Mouse (Mus musculus) mouse trophoblast stem cell (cell line): ENCODE measurements around the gene Gm45713.
"Not testable (repeated sequence)": the region's sequence is repeated elsewhere in the genome, so short reads cannot be mapped to it uniquely, and the experiment has no call there.

ENCODE experiments used
- in situ Hi-C, 2 experiments: fragments of 300-500 bp; cut with MseI, MboI; formaldehyde crosslinking; loops; 2 replicates in 1 of 2; 3 replicates in 1 of 2; pipeline ENCODE4 v1.15.1; 2025

Gm45713 gene

GRCm38 (mm10) chr7:45135993-45136567 lies at the start of gene Gm45713, which contains the start of gene Flt3l:
Gene Gm45713, minus strand, starts transcription at chr7:45136231.
Gene Flt3l, minus strand, starts transcription at chr7:45136432.
- in situ Hi-C loops, result no loop called here

GRCm38 (mm10) chr7:45183672-45184071 lies 47.6 kb upstream of the Gm45713 start:
- in situ Hi-C loops, result no loop called here

DNA sequence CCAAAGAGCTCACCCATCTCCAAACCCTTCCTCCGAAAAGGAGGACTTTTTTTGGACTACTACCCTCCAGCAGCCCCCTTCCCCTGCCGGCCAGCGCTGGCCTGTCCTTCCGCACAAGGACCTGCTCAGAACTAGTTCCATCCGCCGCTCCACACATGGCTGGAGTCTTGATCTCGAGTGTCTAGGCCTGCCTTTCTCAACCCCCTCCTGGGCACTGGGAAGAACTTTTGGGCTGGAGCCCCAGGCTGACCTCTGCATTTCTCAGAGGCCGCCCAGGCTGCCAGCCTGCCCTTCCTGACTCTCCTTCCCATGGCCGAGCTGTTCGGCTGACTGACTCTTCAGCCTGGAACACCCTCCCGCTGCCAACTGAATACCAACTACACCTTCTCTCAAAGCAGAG lies 46.6 kb upstream of the Gm45713 start:
- in situ Hi-C loops, result no loop called here

DNA sequence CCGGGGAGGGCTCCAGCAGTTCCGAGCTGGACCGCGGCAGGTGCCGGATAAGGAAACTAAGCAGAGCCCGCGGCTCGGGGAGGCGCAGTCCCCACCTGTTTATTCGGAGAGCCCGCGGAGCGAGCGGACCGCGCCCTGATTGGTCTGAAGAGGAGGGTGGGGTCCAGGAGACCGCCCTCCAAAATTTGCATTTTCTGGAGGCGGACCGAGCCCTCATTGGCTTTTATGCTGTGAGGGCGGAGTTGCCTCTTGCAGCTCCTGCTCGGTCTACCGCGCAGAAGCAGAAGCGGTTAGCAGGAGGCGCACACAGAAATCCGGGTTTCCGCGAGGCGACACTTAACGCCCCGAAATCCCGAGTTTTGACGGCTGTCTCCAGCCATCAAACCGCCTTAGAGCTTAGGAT lies 46.2 kb upstream of the Gm45713 start:
- in situ Hi-C loops, result no loop called here

DNA sequence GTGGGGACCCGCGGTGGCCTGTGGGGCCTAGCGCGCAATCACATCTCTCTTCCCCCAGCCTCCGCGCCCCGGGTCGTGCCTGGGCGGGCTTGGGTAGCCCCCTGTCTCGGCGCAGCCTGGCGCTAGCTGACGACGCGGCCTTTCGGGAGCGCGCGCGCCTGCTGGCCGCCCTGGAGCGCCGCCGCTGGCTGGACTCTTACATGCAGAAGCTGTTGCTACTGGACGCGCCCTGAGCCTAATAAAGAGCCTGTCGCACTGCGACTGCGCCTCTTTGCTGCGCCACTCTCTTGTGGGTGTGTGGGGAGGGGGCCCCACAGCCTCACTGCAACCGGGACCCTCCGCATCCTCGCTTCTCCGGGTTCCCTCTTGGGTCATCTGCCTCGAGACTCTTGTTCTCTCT lies 45.5 kb upstream of the Gm45713 start:
- in situ Hi-C loops, result no loop called here

DNA sequence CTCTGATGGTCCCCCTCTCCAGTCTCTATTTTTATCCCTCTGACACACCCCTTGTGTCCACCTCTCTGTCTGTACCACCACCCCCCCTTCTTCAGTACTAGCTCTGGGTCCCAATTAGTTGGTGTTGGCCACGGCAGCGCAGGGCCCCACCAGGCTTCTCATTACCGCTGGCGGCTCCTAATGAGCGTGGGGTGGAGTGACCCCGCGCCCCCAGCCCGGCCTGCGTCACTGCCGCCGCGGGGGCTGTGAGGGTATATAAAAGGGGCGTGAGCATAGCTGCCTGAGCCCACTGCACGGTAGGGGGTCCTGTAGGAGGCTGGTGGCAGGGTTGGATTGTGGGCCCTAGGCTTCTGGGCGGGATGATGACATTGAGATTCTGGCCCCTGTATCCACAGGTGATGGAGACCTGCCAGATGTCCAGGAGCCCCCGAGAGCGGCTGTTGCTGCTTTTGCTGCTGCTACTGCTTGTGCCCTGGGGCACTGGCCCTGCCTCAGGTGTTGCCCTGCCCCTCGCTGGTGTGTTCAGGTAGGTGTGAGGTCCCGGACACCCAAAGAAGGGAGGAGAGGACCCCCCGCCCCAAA lies 45.0 kb upstream of the Gm45713 start, which contains the start of gene Pth2:
Gene Pth2, plus strand, starts transcription at position 100 of the 582 bp plus-strand sequence.
- in situ Hi-C loops, result no loop called here

- in situ Hi-C loops, result no loop called here
These were observed 43.4 kb upstream of the Gm45713 start, which contains the start of gene Gfy for GRCm38 (mm10) chr7:45179469-45179868. Gene Gfy, minus strand, starts transcription at chr7:45179569.

DNA sequence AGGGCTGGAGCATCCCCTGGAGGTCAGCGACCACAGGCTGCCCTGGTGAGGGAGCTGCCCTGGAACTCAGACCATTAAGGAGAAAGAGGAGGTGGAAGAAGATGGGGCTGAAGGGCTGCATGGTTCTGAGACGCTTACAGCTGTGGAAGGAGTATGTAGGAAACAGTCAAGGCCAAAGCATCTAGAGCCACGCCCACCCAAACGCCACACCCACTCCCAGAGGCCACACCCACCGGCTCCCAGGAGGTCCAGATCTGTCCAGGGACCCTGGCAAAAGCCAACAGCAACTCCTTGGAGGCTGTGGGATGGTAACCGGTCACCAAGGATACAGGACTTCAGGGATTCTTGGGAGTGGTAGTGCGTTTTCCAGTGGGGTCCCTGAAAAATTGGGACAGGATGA lies 42.5 kb upstream of the Gm45713 start:
- in situ Hi-C loops, result no loop called here

GRCm38 (mm10) chr7:45176356-45176755 lies 40.3 kb upstream of the Gm45713 start:
- in situ Hi-C loops, result no loop called here

- in situ Hi-C loops, result no loop called here
These were observed 39.9 kb upstream of the Gm45713 start for GRCm38 (mm10) chr7:45175929-45176328.

DNA sequence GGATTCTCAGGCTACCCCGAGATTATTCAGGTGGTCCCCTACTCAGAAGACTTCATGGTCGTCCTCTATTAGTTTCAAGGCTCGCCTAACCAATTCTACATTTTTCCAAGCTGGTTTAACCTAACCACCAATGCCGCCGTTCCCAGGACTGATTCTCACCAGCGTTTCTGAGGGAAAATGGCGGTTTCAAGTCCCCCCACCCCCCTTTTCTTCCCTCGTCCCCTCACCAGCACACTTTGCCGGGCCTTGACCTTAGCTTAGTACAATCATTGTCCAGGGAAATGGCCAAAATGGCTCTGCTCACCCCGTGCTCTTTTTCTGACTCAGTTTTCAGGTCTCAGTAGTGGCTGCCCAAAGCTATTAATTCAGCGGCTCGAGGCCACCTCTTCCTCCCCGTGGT lies 39.4 kb upstream of the Gm45713 start:
- in situ Hi-C loops, result no loop called here

DNA sequence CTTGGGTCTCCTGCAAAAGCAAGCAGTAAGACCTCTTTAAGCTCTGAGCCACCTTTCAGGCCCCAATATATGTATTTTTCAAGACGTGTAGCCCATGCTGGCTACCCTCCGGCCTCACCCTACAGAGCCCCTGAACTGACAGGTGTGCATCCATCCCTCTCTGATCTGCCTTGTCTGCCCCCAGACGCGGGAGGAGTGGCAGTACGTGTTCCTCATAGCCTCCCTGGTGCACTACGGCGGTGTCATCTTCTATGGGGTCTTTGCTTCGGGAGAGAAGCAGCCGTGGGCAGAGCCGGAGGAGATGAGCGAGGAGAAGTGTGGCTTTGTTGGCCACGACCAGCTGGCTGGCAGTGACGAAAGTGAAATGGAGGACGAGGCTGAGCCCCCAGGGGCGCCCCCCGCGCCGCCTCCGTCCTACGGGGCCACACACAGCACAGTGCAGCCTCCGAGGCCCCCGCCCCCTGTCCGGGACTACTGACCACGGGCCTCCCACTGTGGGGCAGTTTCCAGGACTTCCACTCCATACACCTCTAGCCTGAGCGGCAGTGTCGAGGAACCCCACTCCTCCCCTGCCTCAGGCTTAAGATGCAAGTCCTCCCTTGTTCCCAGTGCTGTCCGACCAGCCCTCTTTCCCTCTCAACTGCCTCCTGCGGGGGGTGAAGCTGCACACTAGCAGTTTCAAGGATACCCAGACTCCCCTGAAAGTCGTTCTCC lies 38.7 kb upstream of the Gm45713 start:
- in situ Hi-C loops, result no loop called here

DNA sequence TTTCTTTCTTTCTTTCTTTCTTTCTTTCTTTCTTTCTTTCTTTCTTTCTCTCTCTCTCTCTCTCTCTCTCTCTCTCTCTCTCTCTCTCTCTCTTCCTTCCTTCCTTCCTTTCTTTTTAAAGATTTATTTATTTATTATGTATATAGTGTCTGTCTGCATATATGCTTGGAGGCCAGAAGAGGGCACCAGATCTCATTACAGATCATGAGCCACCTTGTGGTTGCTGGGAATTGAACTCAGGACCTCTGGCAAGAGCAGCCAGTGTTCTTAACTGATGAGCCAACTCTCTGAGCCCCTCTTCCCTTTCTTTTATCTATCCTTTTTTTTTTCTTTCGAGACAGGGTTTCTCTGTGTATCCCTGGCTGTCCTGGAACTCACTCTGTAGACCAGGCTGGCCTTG lies 37.7 kb upstream of the Gm45713 start:
- in situ Hi-C loops, result not testable (repeated sequence)

DNA sequence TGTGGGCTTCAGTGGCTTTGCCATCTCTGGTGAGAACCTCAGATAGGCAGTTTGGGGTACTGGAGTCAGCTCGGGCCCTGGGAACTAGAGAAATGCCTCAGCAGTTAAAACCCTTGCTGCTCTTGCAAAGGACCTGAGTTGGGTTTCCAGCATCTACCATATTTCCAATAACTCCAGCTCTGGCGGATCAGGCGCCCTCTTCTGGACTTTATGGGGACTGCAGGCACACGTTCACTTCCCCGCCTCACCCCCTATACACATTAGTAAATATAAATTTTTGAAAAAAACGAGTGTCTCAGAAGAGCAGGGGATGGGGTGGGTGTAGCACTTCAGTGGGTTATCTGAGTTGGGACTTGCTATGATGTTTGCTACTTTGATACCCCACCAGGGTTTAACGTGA lies 36.9 kb upstream of the Gm45713 start:
- in situ Hi-C loops, result no loop called here

DNA sequence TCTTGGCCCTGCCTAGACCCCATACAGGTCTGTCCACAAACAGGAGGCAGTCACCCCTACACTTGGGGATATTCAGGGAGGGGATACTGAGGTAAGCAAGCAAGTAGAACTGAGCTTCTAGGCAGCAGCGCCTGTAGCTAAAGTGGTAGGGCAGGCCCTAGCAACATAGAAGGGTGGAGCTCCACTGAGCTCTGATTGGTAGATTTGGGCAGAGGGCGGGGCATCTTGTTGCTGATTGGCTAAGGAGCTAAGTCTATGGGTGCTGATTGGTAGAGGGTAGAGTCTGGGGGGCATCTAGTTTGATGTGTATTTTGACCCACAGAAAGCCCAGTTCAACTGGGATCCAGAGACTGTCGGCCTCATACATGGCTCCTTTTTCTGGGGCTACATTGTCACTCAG lies 33.5 kb upstream of the Gm45713 start:
- in situ Hi-C loops, result no loop called here

DNA sequence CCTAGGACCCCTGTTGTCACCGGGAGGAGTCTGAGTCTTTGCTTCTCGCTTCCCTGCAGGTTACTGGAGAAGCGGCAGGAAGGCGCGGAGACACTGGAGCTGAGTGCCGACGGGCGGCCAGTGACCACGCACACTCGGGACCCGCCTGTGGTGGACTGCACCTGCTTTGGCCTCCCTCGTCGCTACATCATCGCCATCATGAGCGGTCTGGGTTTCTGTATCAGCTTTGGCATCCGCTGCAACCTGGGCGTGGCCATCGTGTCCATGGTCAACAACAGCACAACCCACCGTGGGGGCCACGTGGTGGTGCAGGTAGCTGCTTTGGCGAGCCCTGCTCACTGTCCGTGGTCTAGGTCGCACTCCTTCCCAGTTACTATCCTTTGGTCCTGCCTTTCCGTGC lies 32.6 kb upstream of the Gm45713 start:
- in situ Hi-C loops, result no loop called here

- in situ Hi-C loops, result no loop called here
These were observed 31.9 kb upstream of the Gm45713 start for GRCm38 (mm10) chr7:45167761-45168445.

DNA sequence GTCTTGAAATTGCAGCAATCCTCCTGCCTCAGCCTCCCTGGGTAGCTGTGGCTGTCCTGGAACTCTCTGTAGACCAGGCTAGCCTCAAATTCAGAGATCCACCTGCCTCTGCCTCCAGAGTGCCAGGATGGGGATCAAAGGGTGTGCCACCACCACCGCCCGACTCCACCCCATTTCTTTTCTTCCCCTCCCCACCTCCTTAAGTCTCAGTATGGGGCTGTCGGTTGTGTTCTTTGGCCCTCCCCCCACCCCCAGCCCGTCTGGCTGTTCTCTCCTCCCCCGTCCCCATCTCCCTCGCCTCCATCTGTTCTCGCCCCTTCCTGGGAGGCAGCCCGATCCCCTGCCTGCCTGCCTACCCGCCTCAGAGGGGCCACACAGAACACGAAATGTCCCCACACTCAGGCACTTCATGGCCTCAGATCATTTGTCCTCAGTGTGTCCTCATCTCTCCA lies 30.9 kb upstream of the Gm45713 start:
- in situ Hi-C loops, result no loop called here

GRCm38 (mm10) chr7:45165701-45166100 lies 29.7 kb upstream of the Gm45713 start:
- in situ Hi-C loops, result no loop called here

DNA sequence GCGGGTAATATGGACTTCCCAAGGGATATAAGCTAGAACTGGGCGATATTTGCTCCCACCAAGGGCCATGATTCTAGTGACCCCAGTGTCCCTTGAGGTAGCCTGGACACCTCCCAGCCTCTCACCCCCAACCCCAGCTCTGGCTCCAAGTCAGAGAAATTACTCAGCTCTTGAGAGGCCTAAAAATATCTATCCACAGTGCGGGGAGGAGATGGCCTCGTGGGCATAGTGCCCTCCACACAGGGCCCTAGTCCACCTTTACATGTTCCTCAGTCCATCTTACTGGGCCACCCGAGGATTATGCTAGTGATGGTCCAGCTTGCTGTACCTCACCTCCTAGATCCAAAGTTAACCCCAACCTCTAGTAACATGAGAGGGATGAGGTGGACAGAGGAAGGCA lies 28.8 kb upstream of the Gm45713 start:
- in situ Hi-C loops, result loop anchor here in 1 of 2 experiments (5.0 kb wide), 1 partner anchor 37 kb away; the partner anchor contains the start of gene Ccdc155

- in situ Hi-C loops, result loop anchor here in 1 of 2 experiments (5.0 kb wide), 1 partner anchor 38 kb away; the partner anchor contains the start of gene Ccdc155
These were observed 27.9 kb upstream of the Gm45713 start, which contains the start of gene Slc17a7 for GRCm38 (mm10) chr7:45163735-45164490. Gene Slc17a7, plus strand, starts transcription at chr7:45163949.
